Comparison of ENCODE assay signal across 11 mouse cellular contexts in the genomic region with DNA sequence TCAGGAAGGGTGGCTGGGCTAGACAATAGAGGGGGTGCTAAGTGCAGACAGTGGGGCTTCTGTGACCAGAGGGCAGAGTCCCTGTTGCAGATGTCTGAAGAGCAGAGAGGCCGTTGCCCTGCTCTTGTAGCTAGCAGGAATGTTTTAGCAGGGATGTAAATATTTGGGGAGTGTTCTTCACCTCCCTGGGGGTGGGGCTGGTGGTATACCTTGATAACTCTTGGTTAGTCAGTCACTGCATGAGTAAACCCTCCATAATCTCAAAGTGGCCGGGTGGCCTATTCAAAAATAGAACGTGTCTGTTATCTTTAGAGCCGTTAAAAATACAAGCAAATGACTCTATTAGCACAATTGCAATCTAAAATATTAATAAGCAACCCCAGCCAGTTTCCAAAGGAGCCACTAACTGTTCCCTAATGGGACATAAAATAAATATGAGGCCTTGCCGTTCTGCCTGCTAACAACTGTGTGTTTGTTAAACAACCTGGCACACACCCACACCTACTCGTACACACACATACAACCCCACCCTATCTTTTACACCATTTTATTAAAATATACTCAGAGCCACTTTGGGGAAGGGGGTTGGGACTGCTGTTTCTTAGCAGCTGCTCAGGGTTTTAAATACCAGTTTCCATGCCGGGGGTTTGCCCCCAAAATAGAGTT.
"Had no signal": no experiment of that assay in that cellular context is flagged by ENCODE, and none has a peak within 500 bp of the region (broad histone marks: within the 10 kb centered on the region; RNA-seq: fewer than 3 reads in every experiment).

No protein-coding gene starts in this region.

- H3K36me3 ChIP-seq: hindbrain, embryonic 13.5 days; intestine, embryonic 15.5 days; limb, embryonic 13.5 days; midbrain, embryonic 13.5 days had no signal

- H3K4me2 ChIP-seq: hindbrain, embryonic 13.5 days; intestine, embryonic 15.5 days; limb, embryonic 13.5 days; midbrain, embryonic 13.5 days had no signal

- H3K27me3 ChIP-seq: hindbrain, embryonic 13.5 days; intestine, embryonic 15.5 days; midbrain, embryonic 13.5 days had no signal

- H3K9ac ChIP-seq: hindbrain, embryonic 13.5 days; intestine, embryonic 15.5 days; limb, embryonic 13.5 days; liver, embryonic 14.5 days; midbrain, embryonic 13.5 days had no signal

- H3K4me3 ChIP-seq: hindbrain, embryonic 13.5 days; intestine, embryonic 15.5 days; limb, embryonic 13.5 days; midbrain, embryonic 13.5 days had no signal

- H3K27ac ChIP-seq: hindbrain, embryonic 13.5 days; intestine, embryonic 15.5 days; limb, embryonic 13.5 days; liver, embryonic 14.5 days; macrophage; midbrain, embryonic 13.5 days had no signal

- ATAC-seq: intestine, embryonic 15.5 days; midbrain, embryonic 13.5 days had no signal

- DNase-seq: kidney, adult 18-20 months; kidney, postnatal 10 days; left cerebral cortex, postnatal 4 days; thymus, adult 18-20 months; thymus, postnatal 14 days had no signal

- H3K4me1 ChIP-seq: intestine, embryonic 15.5 days had no signal

- H3K9me3 ChIP-seq: hindbrain, embryonic 13.5 days; intestine, embryonic 15.5 days; limb, embryonic 13.5 days; midbrain, embryonic 13.5 days had no signal
